Mouse (Mus musculus): ENCODE results near the gene Gigyf1. TPM values are rescaled to one million over a fixed set of nuclear protein-coding genes. Genes with fewer than 3 reads are reported as not detected.

Gigyf1 gene
- total RNA-seq, 2 experiments from 2014 or later: 15.2 to 17.5 TPM

GRCm38 (mm10) chr5:137513951-137514721 lies 4.2 kb upstream of the Gigyf1 start:
- no peak for DNase-seq

GRCm38 (mm10) chr5:137514811-137515210 lies 3.5 kb upstream of the Gigyf1 start:
- no peak for DNase-seq

DNA sequence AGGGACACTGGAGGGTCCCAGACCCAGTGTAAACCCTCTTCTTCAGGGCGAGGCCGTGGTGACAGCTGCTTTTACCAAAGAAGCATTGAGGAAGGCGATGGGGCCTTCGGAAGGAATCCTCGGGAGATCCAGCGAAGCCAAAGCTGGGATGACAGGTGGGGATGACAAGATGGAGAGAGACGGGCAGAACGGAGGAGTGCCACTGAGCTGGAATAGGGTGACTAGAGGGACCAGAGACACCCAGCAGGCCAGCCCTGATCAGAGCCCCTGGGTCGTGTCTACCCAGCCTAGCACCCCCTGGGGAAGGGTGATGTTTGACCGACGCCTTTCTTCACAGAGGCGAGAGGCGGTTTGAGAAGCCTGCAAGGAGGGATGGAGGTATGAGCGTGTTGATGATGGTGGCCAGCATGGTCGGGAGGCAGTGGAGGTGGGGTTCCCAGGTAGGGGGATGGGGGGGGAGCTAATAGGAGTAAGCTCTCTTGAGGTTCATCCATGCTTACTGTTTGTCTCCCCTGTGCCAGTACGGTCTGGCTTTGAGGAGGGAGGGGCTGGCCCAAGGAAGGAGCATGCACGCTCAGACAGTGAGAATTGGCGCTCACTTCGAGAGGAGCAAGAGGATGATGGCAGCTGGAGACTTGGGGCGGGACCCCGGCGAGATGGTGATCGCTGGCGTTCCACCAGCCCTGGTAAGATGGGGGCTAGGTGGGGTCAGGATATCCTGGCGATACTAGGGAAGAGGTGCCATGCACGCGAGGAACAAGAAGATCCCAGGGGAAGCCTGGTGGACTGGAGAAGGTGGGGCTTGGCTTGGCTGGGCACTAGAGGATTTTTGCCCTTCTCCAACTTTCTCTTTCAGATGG lies 1.6 kb downstream of the Gigyf1 start:
- no peak for DNase-seq

- no peak for DNase-seq
These were observed 3.5 kb downstream of the Gigyf1 start for GRCm38 (mm10) chr5:137521861-137522260.

DNA sequence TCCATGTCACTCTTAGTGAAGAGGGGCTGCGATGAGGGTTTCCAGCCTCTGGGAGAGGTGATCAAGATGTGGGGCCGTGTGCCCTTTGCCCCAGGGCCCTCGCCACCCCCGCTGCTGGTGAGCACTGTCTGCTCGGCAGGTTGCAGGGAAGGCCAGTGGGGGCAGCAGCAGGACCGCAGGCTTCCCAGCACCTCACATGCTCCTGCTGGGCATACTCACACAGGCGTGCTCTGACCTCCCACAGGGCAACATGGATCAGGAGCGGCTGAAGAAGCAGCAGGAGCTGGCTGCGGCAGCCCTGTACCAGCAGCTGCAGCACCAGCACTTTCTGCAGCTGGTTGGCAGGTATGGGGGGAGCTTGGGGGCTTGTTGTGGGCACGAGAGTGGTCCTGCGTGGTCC lies 4.4 kb downstream of the Gigyf1 start:
- no peak for DNase-seq

DNA sequence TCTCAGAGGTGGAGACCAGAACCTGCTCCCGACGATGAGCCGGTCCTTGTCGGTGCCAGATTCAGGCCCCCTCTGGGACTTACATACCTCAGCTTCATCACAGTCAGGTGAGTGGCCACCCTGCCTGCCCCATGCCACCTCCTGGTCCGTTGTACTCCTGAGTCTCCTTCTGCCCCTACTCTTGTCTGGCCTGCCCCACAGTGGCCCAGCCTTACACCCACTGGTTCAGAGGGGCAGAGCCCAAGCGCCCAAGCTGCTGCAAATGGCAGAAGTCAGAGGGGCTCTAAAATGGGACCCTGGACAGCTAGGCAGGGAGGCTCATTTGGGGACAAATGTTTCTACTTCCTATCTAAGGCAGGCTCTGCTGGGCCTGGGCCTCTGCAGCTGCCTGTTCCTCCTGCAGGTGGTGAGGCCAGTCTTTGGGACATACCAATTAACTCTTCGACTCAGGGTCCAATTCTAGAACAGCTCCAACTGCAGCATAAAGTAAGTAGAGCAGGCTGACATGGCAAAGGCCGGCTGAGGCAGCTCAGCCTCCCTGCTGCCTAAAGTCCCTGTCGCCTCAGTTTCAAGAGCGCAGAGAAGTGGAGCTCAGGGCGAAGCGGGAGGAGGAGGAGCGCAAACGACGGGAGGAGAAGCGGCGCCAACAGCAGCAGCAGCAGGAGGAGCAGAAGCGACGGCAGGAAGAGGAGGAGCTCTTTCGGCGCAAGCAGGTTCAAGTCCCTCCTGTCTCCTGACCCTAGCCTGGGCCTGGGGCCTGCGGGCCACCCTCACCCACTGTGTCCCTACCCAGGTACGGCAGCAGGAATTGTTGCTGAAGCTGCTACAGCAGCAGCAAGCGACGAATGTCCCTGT lies 5.3 kb downstream of the Gigyf1 start:
- no peak for DNase-seq

GRCm38 (mm10) chr5:137524251-137524515 lies 5.8 kb downstream of the Gigyf1 start:
- DNase-seq: no peak

GRCm38 (mm10) chr5:137524671-137525070 lies 6.3 kb downstream of the Gigyf1 start:
- no peak for DNase-seq

- no peak for DNase-seq
These were observed 7.2 kb downstream of the Gigyf1 start for GRCm38 (mm10) chr5:137525511-137525910.

DNA sequence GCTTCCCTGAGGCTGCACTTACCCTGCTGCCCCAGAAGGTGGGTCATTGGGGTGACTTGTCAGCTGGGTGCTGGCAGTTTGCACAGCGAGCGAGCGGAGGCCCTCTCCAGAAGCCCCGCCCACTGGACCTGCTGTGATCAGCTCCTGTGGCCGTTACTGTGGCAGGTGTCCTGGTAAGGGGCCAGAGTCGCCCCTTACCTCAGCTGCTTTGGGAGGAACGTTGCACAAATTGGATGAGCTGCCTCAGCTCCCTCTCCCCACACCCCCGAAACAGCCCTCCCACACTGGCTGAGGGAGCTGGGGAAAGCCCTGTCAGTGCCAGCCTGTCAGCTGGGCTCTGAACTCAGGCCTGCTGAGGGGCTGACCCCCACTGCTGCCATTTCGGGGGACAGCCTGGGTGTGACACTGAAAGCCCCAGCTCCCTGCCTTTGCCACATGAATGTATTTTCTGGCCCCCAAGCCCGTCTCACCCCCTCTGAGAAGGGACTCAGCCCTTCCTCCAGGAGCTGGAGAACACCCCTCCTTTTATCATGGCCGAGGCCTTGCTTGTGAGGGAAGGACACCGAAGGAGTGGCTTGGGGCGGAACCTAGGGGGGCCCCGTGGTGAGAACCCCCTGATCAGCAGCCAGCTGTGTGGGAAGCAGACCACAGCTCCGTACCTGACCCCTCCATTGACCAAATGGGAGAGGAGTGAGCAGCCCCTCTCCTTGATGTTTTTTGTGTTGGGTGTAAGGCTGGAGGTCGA lies 8.0 kb downstream of the Gigyf1 start:
- DNase-seq: no peak

- DNase-seq: no peak
These were observed 9.1 kb downstream of the Gigyf1 start for GRCm38 (mm10) chr5:137527413-137527812.

DNA sequence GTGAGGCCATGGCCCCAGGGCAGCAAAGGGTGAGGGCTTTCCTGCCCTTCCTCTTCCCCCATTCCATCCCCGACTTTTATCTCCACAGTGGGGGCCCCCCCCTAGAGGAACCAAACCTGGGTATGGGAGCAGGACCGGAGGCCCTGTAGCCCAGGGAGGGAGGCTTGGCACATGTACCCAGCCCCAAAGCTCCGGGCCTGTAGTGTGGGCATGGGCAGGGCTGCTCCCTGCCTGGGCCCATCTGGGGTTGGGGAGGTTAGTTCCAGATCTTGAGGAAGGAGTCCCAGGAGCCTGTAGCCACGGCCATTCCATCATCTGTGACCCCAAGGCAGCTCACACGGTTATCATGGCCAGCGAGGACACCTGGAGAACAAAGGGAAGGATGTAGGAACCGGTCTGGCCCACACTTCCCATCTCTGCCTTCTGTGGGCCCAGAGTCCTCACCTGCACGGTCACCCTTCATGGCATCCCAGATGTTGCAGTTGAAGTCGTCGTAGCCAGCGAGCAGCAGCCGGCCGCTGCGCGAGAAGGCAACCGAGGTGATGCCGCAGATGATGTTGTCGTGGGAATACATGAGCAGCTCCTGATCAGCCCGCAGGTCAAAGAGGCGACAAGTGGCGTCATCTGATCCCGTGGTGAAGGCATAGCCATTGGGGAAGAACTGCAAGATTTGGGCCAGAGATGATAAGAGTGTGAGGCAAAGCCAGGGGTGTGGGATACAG lies 10.1 kb downstream of the Gigyf1 start:
- DNase-seq: no peak

GRCm38 (mm10) chr5:137529221-137529995 lies 11.1 kb downstream of the Gigyf1 start:
- DNase-seq: no peak

DNA sequence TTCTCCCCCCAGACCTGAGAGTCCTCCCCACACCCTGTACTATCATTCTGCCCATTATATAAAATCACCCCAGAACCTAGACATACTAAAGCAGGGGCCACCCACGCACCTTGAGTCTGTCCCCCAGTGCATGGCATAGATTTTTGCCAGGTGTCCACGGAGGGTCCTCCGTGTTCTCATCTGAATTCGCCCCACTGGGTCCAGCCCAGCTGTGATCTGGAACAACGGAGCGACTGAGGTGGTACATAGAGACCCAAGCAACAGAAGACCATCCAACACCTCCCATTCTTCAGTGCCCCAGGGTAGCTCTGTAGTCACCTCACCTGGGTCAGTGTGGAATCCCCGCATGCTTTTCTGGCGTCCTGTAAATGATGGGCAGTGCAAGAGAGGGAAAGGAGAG lies 11.7 kb downstream of the Gigyf1 start:
- no peak for DNase-seq

- DNase-seq: peak; percentile 74
These were observed 12.5 kb downstream of the Gigyf1 start for GRCm38 (mm10) chr5:137530588-137531413.

GRCm38 (mm10) chr5:137531414-137532130 lies 13.2 kb downstream of the Gigyf1 start:
- DNase-seq: peak; percentile 68

GRCm38 (mm10) chr5:137532131-137532807 lies 13.9 kb downstream of the Gigyf1 start:
- DNase-seq: no peak

- no peak for DNase-seq
These were observed 14.4 kb downstream of the Gigyf1 start for GRCm38 (mm10) chr5:137532808-137533116.
